Mouse (Mus musculus): ENCODE results near the gene Heg1.

Gene Heg1

DNA sequence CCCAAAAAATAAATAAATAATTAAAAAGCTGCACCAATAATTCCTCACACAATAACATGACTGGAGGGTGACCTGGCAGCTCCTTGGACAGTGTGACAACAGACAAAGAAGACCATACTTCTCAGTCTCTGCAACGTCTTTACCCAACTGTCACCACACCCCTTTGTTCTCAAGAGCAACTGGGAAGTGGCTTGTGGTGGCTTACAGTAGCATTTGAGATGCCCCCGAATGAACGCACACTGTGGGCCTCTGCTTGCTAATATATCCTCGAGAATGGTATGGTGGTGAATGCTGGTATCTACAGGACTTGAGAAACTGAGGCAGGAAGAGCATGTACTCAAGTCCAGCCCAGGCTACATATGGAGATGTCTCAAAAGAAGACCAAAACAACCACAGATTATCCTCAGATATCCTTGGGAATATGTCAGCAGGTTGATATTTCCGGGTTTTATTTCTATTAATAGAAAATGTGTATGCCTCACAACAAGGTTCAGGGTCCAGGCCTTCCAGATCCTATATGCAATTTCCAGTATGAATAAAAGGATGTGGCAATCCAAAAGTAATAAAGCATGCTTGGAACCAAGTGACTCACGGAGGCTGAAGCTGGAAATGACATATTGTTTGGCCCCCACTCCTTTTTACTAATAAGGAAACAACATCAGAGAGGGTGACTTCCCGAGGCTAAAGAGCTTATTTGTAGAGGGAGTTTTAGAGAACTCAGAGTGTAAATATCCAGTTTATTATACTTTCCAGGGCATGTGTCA lies 92.8 kb downstream of the Heg1 start:
- no peak for DNase-seq

DNA sequence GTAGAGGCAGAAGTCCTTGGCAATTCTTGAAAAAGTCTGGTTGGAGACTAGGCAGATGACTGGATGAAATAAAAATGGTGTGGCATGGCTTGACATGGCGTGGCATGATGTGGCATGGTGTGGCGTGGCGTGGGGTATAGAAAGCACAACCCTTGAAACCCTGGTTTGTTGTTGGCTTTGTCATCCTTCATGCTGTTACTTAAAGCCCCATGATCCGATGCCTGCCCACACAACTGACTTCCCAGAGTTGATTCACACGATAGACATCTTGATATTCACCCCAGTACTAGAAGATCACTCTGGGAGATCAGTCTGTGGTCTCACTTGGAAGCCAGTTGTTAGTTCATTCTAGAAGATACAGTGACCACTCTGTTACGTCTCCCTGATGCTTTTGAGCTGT lies 93.4 kb downstream of the Heg1 start:
- no peak for DNase-seq

DNA sequence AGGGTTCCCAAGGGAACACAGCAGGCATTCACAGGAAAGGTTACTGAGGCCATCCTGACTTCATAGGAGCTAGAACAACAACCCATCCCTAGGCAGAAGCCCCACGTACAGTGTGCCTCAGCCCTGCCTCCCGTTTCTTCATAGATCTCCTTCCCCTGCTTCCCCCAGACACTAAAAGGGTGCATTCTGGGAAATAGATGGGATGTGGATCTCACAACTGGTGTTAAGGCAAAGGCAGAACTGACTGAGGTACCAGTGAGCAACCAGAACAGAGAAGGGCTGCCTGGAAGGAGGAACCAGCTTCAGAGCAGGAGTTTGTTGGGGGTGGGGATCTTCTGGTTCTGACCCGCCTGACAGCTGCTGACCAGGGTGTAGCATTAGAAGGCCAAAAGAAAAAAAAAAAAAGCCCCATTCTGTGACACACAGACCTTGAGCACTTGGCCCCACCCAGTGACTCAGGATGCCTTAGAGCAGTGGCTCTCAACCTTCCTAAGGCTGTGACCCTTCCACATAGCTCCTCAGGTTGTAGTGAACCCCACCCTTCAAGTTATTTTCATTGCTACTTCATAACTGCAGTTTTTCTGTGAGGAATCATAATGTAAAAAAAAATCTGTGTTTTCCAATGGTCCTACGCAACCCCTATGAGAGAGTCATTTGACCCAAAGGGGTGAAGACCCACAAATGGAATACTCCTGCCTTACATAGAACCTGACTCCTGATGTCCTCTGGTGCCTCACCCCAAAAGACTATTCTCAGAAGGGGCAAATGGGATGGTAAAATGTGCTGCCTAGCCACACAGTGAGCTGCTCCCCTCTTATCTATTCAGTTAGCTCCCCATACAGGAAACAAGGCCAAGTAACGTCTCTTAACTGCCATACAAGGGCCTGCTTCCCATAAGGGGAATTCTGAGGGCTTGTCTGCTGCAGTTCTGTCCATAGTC lies 97.9 kb downstream of the Heg1 start:
- no peak for DNase-seq

DNA sequence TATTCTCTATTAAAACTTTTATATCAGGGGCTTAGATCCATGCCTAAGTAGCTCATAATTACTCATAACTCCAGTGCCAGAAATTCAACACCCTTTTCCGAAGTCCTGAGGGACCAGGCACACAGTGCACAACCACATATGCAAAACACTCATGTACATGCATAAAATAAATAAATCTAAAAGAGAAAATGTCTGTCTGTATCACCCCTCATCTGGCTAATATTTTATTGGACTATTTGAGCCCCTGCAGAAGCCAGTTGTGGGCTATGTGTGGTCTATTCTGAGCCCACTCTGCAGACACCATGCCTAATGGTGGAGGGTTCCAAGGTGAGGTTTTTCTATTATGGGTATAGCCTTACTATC lies 98.5 kb downstream of the Heg1 start:
- no peak for DNase-seq

DNA sequence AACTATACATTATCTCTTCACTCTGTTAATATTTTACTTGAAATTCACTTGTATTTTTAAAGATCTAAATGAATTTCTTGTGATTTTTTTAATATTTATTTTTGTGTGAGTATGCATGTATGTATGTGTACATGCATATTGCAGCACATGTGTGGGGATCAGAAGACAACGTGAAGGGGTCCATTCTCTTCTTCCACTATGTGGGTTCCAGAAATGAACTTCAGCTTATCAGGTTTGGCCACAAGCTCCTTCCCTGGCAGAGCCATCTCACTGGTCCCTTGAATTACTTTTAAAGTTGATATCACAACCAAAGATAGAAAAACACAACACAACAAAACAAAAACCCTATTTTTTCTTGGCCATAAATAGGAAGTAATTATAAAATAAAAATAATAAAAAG lies 100.4 kb downstream of the Heg1 start:
- DNase-seq: no peak

DNA sequence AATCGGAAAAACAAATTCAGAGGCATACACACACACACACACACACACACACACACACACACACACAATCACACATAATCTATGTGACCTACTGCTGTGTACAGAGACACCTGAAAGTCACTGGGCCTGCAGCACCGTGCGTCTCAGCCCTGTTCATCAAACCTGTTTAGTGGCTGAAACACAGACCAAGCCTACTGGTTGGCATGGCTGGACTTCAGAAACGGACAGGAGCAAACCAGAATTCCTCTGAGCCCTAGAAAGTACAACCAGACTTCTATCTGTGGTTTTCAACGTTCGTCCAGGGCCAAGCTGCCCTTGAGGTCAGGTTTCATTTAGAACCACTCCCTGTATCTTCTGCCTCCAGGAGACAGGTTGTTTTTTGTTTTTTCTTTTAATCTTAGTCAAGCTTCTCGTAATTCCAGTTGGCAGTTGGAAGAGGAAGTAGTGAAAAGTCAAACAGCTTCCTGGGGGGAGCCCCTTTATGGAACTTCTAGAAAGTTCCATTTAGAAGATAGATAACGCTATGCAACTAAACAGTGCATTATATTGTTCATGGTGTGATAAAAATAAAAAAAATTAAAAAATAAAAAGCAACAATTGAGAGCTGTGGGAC lies 101.0 kb downstream of the Heg1 start:
- DNase-seq: no peak

DNA sequence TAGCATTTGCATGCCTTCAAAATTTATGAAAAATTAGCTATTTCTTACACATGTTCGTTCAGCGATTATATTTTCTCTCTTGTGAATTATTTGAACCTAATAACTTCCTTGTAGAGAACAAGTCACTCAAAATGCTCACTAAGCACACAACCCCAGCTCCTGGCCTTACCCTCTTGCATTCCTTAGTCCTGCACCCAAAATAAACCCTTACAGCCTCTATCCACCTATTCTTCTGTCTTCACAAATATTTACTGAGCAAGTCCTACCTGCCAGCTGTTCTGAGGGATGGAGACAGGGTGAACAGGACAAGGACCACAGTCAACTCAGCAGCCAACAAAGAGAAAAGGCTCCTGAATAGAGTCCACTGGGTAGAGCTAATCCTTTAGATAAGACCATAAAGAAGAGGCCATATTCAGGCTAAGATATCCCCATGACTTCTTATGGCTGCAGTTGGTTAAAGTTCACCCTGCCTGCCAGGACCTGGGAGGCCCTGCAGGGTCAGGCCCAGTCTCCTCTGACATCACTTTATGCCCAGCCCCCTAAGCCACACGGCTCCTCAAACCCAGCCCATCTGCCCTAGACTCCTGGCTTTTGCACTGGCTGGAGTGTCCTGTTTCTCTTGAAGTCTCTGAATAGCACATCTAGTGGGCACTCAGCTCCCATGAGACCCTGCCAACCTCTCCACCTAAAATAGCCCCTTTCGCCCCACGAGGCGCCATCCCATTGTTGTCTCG lies 102.7 kb downstream of the Heg1 start:
- DNase-seq: no peak

DNA sequence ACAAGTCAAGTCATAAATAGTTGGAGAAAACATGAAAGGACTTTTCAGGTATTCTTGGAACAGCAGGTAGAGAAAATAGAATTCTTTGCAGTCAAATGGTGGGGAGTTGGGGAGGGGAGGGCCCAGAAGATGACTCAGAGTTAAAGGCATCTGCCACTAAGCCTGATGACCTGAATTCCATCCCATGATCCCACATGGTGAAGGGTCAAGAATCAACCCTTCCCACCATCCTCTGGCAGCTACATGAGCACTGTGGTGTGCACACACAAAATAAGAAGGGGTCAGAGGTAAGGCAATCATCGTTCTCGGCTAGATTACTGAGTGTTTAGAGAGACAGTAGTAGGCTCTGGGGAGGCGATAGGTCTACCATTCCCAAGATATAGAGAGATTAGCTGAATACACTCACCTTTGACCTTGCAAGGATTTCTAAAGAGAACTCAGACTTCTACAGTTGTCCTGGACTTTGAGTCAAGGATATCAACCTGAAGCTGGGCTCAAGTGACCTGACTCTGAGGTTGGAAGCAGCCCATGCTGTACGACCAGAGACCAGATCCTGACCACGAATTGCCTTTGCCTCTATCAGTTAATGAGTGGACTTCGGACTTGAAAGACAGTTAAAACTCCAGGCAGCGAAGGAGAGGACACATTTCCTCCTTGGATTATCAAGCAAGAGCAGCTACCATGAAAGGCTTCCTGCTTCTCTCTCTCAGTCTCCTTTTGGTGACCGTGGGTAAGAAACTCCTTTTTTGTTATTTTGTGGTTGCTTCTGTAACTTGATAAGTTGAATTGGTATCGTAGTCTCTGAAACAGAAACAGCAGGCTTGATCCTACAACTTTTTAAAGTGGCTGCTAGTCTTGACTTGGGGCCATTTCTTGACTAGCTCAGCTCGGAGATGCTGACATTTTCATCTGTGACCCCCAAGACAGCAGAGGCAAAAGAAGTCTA lies 109.9 kb downstream of the Heg1 start, which contains the start of gene Muc13:
Gene Muc13, plus strand, starts transcription at position 192 of the 946 bp plus-strand sequence.
- DNase-seq: no peak

DNA sequence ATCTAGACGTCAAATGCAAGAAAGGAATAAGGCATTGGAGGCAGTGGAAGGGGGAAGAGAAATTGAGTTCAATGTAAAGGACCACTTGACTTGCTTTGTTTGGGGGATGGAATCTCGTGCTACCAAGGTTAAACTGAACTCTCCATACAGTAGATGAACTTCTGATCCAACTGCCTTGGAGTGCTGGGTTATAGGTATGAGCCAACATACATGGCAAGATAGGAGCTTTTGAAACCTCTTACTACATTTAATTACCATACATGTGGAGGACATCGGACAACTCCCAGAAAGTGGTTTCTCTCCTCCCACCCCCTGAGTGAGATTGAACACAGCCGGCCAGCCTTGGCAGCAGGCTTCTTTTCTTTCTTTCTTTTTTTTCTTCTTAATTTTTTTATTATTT lies 110.9 kb downstream of the Heg1 start:
- DNase-seq: no peak

DNA sequence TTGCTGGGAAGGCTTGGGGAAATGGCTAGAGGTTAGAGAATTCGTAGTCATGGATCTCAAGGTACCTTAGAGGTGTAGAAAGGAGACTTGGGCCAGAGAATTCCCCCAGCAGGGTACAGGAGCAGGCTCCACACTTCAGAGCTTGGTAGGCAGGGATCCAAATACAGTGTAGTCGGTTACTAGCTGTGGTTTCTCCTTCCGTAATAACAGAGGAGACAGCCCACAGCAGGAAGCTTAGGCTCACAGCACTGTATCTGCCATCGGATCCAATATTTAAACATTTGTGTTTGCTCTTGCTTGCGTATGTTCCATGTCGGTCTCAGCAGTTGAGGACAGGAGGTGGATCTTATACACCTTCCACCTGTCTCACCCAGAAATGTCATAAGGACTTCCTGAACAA lies 111.7 kb downstream of the Heg1 start:
- no peak for DNase-seq

DNA sequence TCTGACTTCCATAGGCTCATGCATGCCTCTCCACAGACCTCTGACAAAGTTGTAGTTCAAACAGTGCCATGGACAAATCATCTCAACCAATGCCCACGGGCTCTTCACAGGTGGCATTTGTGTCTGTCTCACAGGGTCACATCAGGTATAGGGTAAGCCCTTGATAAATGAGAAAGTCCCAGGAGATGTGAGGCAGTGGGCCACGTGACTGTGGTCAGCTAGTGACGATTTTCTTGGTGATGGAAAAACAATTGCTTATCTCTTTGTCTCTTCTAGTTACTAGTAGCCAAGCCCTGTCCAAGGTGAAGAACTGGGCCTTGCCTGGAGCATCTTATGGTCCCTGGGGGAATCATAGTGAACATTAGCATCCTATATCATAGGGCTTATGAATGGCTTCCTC lies 112.6 kb downstream of the Heg1 start:
- no peak for DNase-seq

DNA sequence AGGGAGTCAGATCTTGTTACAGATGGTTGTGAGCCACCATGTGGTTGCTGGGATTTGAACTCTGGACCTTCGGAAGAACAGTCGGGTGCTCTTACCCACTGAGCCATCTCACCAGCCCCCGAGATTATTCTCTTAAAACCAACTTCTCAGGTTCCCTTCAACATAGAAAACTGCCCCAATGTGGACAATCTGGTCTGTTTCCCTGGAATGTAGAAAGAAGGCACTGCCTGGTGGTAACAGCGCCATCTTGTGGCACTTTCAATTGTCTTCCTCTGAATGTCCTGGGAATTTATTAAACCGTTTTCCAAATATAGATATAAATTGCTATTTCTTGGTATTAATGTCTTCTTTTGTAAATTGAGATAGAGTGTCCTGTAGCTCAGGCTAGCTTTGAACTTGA lies 113.7 kb downstream of the Heg1 start:
- DNase-seq: peak; percentile 74

DNA sequence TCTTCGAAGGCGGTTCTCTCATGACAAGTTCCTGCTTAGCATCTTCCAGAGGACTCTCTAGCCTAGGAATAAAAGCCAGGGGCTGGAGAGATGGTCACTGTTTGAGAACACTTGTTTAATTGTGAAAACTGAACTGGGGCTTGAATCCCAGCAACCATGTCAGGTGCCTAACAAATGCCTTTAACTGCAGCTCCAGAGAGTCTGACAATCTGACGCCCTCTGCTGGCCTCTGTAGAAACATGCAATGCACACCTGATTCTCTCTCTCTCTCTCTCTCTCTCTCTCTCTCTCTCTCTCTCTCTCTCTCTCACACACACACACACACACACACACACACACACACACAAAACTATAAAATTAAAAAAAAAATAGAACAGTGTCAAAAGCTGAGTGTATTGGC lies 125.8 kb downstream of the Heg1 start:
- DNase-seq: peak; percentile 36

DNA sequence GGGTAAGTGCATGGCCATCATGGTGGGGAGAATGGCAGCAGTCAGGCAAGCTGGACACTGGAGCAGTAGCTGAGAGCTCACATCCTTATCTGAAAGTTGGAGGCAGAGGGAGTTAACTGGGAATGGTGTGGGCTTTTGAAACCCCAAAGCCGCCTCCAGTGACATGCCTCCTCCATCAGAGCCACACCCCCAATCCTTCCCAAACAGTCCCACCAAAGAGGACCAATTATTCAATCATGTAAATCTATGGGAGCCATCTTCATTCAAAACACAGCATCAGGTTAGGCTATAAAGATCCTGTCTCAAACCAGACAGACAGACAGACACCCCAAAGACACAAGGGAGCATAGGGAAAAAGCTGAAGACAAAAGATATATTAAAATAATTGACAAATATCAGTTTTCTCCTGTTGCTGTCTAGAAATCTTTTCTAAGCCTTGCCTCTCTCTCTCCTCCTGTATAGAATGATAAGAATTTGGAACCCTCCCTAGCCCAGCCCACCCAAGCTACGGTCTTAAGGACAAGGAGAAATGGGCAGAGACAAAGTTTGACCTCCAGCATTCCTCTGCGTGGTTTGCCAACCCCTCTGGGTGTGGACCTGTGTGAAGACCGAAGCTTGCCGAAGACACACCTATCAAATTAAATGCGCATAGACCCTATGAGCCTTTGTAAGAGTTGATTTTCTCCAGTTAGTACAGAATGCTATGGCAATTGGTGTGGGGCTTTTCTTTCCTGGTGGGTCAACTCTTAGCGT lies 134.4 kb downstream of the Heg1 start:
- no peak for DNase-seq

DNA sequence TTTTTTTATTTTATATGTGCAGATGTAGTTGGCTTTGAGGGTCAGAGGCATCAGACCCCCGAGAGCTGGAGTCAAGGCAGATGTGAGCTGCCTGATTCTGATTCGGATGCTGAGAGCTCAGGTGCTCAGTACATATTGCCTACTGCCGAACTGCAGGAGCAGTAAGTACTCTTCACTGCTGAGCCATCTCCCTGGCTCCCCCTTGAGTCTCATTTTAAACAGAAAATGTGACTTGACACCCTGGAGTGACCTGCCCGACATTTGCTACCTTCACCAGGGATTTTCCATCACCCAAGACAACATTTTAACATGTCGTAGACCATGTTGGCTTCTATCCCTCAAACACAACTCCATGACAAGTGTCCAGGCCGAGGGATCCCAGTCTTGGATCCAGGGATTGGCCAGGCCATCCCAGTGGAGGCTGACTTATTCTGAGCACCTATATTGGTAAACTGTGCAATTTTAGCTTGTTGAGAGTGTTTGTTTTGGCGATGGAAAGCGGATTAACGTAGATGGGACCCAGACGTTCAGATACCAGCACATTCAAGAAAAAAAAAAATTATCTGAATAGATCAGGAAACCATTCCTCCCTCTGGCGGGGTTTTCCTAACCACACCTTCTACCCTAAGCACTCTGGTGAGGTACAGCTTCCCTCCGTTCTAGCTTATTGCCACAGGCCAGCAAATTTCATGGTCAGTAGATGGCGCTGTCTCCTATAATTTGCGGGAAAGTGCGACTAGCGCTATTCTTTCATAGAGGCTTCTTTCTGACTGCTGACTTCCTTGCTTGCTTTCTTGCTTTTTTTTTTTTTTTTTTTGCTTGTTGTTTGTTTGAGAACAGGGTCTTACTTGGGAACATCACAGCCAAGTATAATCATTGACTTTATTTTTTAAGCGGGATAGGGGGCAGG lies 136.4 kb downstream of the Heg1 start:
- peak; percentile 90 for DNase-seq
